Mouse (Mus musculus): ENCODE measurements at regions not wholly inside any gene's neighbourhood (a gene's known extent, or its start where the extent isn't known, plus 50 kb on each side); places are given as distances from the start of the nearest gene placed in this dataset.

DNA sequence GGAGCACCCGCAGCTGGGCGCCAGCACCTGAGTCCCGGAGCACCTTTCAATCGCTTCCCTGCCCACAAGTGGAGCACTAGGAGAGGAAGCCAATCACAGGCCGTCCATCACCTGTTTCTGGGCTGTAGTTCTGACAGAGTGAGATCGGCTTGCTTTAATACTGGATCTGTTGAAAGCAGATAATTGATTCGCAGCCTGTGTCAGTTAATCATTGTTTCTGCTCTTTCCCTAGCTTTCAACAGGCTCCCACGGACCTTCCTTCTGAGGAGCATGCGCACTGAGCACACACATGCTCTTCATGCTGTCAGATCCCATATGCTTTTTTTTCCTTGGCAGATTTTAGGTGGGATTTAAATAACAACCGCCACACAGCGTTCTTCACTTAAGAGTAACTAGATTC, 132.3 kb upstream of the Mpp6 start:
- Histone ChIP-seq H3K27ac (ENCODE audit: insufficient read depth, low read length) (no peak overlapping the region), H3K4me3 (replicated peaks; ENCODE audit: insufficient read depth, low read depth, low read length) (no peak overlapping the region), H3K4me1 (ENCODE audit: control insufficient read depth, insufficient read depth, low read length) (no peaks in the 10 kb centered on the region), H3K27me3 (ENCODE audit: control insufficient read depth, insufficient read depth, low read length) (no peaks in the 10 kb centered on the region)
- DNase-seq, result no peak
- TF ChIP-seq POLR2A (IDR thresholded peaks at IDR 0.05; ENCODE audit: borderline replicate concordance, insufficient read depth, low read length) (no peak), CTCF (IDR thresholded peaks at IDR 0.05; ENCODE audit: borderline replicate concordance, insufficient read depth, low read depth, low read length) (no peak)
- 51% methylated on average over 11 of the region's 11 CpGs for WGBS

DNA sequence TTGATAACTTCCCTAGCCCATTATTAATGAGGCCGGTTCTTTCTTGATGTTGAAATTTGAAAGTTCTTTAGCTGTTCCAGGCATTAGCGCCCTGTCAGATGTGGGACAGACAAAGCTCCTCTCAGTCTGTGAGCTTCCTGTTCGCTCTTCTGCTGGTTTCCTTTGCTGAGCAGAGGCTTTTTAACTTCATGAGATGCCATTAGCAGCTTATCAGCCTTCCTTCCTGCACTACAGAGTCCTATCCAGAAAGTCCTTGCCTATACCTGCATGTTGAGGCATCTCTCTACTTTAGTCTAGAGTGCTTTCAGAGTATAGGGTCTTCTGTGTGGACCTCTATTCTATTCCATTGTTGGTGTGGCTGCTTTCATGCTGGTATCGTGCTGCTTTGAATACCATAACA, 126.3 kb upstream of the Mpp6 start:
- Histone ChIP-seq H3K27ac (ENCODE audit: insufficient read depth, low read length) (no peak overlapping the region), H3K4me1 (ENCODE audit: control insufficient read depth, insufficient read depth, low read length) (peaks cover 6% of the 10 kb centered on the region), H3K27me3 (ENCODE audit: control insufficient read depth, insufficient read depth, low read length) (no peaks in the 10 kb centered on the region), H3K4me3 (replicated peaks; ENCODE audit: insufficient read depth, low read depth, low read length) (no peak overlapping the region)
- WGBS, result 51% methylated on average over 4 of the region's 4 CpGs
- DNase-seq, result no peak
- TF ChIP-seq CTCF (IDR thresholded peaks at IDR 0.05; ENCODE audit: borderline replicate concordance, insufficient read depth, low read depth, low read length) (no peak), POLR2A (IDR thresholded peaks at IDR 0.05; ENCODE audit: borderline replicate concordance, insufficient read depth, low read length) (no peak)

DNA sequence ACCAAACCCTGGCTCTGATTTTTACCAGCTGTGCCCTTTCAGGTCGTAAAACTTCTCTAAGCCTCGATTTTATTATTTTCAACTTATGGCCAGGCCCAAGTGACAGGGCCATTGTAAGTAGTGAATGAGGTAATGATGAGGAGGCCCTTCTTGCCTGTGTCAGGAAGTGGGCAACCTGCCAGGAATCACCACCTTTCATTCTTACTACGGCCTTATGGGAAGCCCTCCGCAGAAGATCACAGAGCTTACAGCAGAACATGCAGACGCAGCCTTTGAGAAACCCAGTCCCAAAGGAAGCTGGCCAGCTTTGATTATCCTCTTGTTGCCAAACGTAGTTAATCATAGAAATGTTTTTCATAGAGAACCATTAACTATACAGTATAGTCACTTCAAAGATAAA, 124.9 kb upstream of the Mpp6 start:
- H3K4me3 ChIP-seq (replicated peaks; ENCODE audit: insufficient read depth, low read depth, low read length), result no peak overlapping the region
- DNase-seq, result no peak
- no peak for TF ChIP-seq POLR2A (IDR thresholded peaks at IDR 0.05; ENCODE audit: borderline replicate concordance, insufficient read depth, low read length)
- no peak for TF ChIP-seq CTCF (IDR thresholded peaks at IDR 0.05; ENCODE audit: borderline replicate concordance, insufficient read depth, low read depth, low read length)
- no peak overlapping the region for H3K27ac ChIP-seq (ENCODE audit: insufficient read depth, low read length)
- H3K4me1 ChIP-seq (ENCODE audit: control insufficient read depth, insufficient read depth, low read length), result peaks cover 6% of the 10 kb centered on the region
- H3K27me3 ChIP-seq (ENCODE audit: control insufficient read depth, insufficient read depth, low read length), result no peaks in the 10 kb centered on the region
- 40% methylated on average over 6 of the region's 6 CpGs for WGBS

DNA sequence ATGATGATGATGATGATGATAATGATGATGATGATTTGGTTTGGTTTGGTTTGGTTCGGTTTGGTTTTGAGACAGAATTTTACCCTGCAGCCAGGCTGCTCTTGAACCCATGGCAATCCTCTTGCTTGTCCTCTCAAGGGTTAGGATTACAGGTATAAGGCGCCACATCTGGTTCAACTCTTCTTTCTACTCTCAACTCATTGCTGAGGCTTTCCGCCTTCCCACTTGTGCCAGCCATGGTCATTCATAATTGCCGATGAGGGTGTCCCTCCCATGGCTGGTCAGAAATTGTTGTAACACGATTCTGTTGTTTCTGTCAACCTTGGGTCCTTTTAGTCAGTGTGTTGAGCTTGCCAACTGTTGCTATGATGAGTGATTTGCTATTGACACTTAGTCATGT, 122.9 kb upstream of the Mpp6 start:
- Histone ChIP-seq H3K4me3 (replicated peaks; ENCODE audit: insufficient read depth, low read depth, low read length) (no peak overlapping the region), H3K4me1 (ENCODE audit: control insufficient read depth, insufficient read depth, low read length) (peaks cover 6% of the 10 kb centered on the region), H3K27me3 (ENCODE audit: control insufficient read depth, insufficient read depth, low read length) (no peaks in the 10 kb centered on the region), H3K27ac (ENCODE audit: insufficient read depth, low read length) (no peak overlapping the region)
- no peak for DNase-seq
- WGBS, result 82% methylated on average over 5 of the region's 5 CpGs
- TF ChIP-seq CTCF (IDR thresholded peaks at IDR 0.05; ENCODE audit: borderline replicate concordance, insufficient read depth, low read depth, low read length) (no peak), POLR2A (IDR thresholded peaks at IDR 0.05; ENCODE audit: borderline replicate concordance, insufficient read depth, low read length) (no peak)

DNA sequence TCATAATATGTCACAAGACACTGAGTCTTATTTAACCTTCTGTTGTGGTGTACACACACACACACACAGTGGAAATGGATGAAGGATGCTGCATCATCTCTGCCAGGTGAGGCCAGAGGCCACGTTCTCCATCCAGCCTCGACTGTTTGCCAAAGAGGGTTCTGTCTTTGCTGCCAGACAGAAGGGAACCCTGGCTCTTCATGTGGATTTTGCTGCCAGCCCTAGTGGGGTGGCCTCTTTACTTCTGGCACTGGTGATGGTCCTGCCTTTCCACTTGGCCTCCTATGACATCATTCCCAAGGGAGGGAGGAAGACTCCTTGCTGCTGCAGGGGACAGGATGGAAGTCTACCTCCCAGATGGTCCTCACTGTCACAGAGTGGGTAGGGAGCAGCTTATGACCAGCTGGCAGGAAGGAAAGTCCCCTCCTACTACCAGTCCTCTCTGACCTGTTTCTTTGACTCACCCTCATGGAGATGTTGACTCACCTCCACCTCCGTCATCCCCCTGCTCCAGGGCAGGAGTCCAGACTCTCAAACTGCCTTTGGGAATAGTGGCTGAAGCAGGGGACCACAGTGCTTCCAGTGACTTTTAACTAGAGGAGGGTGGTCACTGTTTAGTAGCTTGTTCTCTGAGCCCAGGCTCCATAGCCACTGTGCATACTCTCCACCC, 122.4 kb upstream of the Mpp6 start:
- Histone ChIP-seq H3K27me3 (ENCODE audit: control insufficient read depth, insufficient read depth, low read length) (no peaks in the 10 kb centered on the region), H3K4me3 (replicated peaks; ENCODE audit: insufficient read depth, low read depth, low read length) (no peak overlapping the region), H3K4me1 (ENCODE audit: control insufficient read depth, insufficient read depth, low read length) (peaks cover 6% of the 10 kb centered on the region), H3K27ac (ENCODE audit: insufficient read depth, low read length) (no peak overlapping the region)
- no peak for TF ChIP-seq POLR2A (IDR thresholded peaks at IDR 0.05; ENCODE audit: borderline replicate concordance, insufficient read depth, low read length)
- no peak for TF ChIP-seq CTCF (IDR thresholded peaks at IDR 0.05; ENCODE audit: borderline replicate concordance, insufficient read depth, low read depth, low read length)
- 11% methylated on average over 3 of the region's 3 CpGs for WGBS
- DNase-seq, result peak in 1 of 2 experiments; percentile 21

DNA sequence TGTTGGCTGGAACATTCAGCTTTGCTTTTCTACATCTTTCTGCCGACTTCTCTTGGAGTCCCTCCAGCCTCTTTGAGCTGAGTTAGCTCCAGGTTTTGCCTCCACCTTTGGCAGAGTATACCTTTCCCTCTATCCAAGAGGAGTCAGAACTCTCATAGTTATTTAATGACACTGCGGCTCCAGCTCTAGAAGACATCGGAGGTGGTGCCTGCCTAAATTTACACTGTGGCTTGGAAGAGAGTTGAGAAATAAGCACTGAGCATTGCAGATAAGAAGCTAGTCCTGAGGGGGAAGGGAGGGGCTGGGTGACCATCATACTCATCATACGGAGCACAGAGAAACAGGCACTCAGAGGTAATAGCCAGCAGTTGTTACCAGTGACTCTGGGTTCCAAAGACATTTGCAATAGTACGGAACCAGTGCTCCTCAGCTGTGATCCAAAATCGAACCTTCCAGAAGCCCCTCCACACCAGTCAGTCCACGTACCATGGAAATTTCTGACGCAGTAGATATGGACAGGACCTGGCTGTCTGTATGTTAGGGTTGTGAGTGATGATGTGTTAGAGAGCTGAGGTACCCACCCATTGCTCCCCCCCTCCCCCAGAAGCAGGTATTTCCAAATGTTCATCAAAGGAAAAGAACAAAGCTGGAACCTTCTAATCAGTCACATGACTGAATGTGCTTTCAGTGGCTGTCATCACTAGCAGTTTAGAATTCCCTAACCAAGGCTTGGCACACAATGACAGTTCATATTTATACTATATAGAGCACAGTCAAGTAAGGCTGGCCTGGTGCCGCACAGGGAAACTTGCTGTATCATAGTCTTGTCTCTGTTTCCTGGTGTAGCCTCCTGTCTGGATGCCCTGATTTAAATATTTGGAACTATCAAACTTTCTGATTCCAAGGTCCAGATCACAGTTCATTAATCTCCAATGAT, 120.2 kb upstream of the Mpp6 start:
- WGBS, result 68% methylated on average over 9 of the region's 9 CpGs
- Histone ChIP-seq H3K4me3 (replicated peaks; ENCODE audit: insufficient read depth, low read depth, low read length) (no peak overlapping the region), H3K27me3 (ENCODE audit: control insufficient read depth, insufficient read depth, low read length) (no peaks in the 10 kb centered on the region), H3K27ac (ENCODE audit: insufficient read depth, low read length) (no peak overlapping the region), H3K4me1 (ENCODE audit: control insufficient read depth, insufficient read depth, low read length) (peaks cover 6% of the 10 kb centered on the region)
- TF ChIP-seq POLR2A (IDR thresholded peaks at IDR 0.05; ENCODE audit: borderline replicate concordance, insufficient read depth, low read length), result no peak
- no peak for TF ChIP-seq CTCF (IDR thresholded peaks at IDR 0.05; ENCODE audit: borderline replicate concordance, insufficient read depth, low read depth, low read length)
- DNase-seq, result no peak

DNA sequence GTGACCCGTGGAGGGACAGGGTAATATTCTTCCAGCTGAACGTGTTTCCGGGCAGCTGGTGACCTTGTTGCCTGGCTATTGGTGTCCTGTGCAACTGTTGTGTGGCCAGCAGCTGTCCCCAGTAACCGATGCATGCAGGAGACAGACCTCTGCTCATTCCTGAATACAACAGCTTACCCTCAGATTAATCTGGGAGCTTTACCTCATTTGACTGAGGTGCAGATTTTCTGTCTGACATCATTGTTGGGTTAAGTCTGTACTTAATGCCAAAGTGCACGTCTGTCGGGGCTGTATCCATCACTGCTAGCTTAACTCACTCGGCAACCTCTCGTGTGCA, 119.6 kb upstream of the Mpp6 start:
- TF ChIP-seq POLR2A (IDR thresholded peaks at IDR 0.05; ENCODE audit: borderline replicate concordance, insufficient read depth, low read length) (no peak), CTCF (IDR thresholded peaks at IDR 0.05; ENCODE audit: borderline replicate concordance, insufficient read depth, low read depth, low read length) (no peak)
- no peaks in the 10 kb centered on the region for H3K27me3 ChIP-seq (ENCODE audit: control insufficient read depth, insufficient read depth, low read length)
- no peak overlapping the region for H3K27ac ChIP-seq (ENCODE audit: insufficient read depth, low read length)
- no peak overlapping the region for H3K4me3 ChIP-seq (replicated peaks; ENCODE audit: insufficient read depth, low read depth, low read length)
- DNase-seq, result no peak
- H3K4me1 ChIP-seq (ENCODE audit: control insufficient read depth, insufficient read depth, low read length), result peaks cover 6% of the 10 kb centered on the region
- 45% methylated on average over 8 of the region's 8 CpGs for WGBS

DNA sequence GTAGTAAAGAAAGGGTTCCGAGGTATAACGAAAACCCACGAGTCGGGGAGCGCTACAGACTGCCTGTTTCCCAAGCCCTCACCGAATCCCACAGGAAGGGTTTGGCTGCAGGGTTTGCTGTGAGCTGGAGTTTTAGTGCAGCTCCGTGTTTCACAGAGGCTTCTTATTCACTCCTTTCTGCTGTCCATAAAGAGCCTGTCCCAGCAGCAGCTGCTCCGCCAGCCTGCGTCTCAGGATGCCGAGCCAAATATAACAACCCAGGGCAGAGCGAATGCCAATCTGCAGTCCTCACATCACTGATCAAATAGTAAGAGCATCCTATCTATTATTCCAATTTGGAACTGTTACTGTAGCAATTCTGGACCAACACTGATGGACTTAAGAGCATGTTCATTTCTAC, 110.7 kb upstream of the Mpp6 start:
- H3K4me3 ChIP-seq (replicated peaks; ENCODE audit: insufficient read depth, low read depth, low read length), result no peak overlapping the region
- H3K4me1 ChIP-seq (ENCODE audit: control insufficient read depth, insufficient read depth, low read length), result no peaks in the 10 kb centered on the region
- WGBS, result 38% methylated on average over 11 of the region's 11 CpGs
- TF ChIP-seq CTCF (IDR thresholded peaks at IDR 0.05; ENCODE audit: borderline replicate concordance, insufficient read depth, low read depth, low read length), result no peak
- TF ChIP-seq POLR2A (IDR thresholded peaks at IDR 0.05; ENCODE audit: borderline replicate concordance, insufficient read depth, low read length), result no peak
- H3K27me3 ChIP-seq (ENCODE audit: control insufficient read depth, insufficient read depth, low read length), result no peaks in the 10 kb centered on the region
- no peak overlapping the region for H3K27ac ChIP-seq (ENCODE audit: insufficient read depth, low read length)
- no peak for DNase-seq
